Mouse (Mus musculus) neutrophil, adult 65 days (primary cell): Measurements from ENCODE around the gene Uaca. TPM values are rescaled to one million over a fixed set of nuclear protein-coding genes. Genes with fewer than 3 reads are reported as not detected.

ENCODE experiments used
- total RNA-seq: library from RNA; stranded (reverse); gene quantifications from 2 replicates; pipeline ENCODE4 v1.2.4, GENCODE M21; 2023

The Uaca gene
- 0.57 and 0.63 TPM in 2 replicates for total RNA-seq

DNA sequence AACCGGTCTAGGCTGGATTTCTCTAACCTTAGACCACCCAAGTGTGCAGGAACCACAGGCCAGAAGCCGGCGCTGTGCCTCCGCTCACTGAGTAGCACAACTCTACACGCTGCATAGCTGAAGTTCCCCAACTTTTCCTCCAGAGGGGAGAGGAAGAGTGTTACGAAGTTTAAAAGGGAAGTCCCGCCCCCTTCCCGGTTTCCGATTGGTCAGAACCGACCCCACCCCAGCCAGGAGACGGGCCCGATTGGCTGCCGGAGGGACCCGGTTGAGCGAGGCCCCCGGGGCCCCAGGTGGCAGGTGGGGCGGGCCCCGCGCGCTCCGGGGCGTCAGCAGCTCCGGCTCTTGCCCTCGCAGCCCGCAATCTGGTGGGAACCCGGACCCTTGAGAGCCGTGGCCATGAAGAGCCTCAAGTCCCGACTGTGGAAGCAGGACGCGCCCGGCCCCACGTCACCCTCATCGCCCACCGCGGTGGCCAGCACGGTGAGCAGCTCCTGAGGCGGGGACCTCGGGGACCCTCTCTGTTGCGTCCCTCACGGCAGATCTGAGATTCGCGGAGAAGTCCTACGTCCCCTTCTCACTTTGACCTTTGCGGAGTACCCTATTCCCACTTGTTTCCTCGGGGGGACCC is at the start of gene Uaca:
TSS of gene Uaca (plus strand) at position 333 of the 631 bp plus-strand sequence.

Other genes starting within 250 kb of the Uaca start
- 2.5 and 2.9 TPM in 2 replicates for gene Lrrc49, start 106.4 kb upstream of the Uaca start, total RNA-seq
- gene Larp6, start 81.6 kb upstream of the Uaca start, total RNA-seq, result not detected in 2 replicates